Mouse (Mus musculus) c-Kit-positive CD71-positive TER-119-negative erythroid progenitor cells, embryonic 14.5 days (primary cell): ENCODE results near the gene Map2k5.

Experiments
- DNase-seq: peaks from one replicate; pipeline ENCODE4 v3.0.0-alpha.2; 2013; ENCODE audit warnings: low read depth

Gene Map2k5

GRCm38 (mm10) chr9:63145249-63146125 lies 232.2 kb downstream of the Map2k5 start:
- no peak for DNase-seq

GRCm38 (mm10) chr9:63144502-63145248 lies 233.0 kb downstream of the Map2k5 start:
- no peak for DNase-seq

- DNase-seq = no peak
Measured at GRCm38 (mm10) chr9:63143641-63144501, 233.8 kb downstream of the Map2k5 start.

- DNase-seq = no peak
Measured at GRCm38 (mm10) chr9:63143227-63143626, 234.5 kb downstream of the Map2k5 start.

GRCm38 (mm10) chr9:63142335-63143036 lies 235.2 kb downstream of the Map2k5 start:
- DNase-seq = no peak

GRCm38 (mm10) chr9:63141641-63142334 lies 235.9 kb downstream of the Map2k5 start:
- DNase-seq = no peak

- DNase-seq = no peak
Measured at GRCm38 (mm10) chr9:63140211-63140610, 237.5 kb downstream of the Map2k5 start.

- DNase-seq = no peak
Measured at GRCm38 (mm10) chr9:63139661-63140060, 238.0 kb downstream of the Map2k5 start.

GRCm38 (mm10) chr9:63138481-63138967 lies 239.2 kb downstream of the Map2k5 start:
- DNase-seq = no peak

- no peak for DNase-seq
Measured at GRCm38 (mm10) chr9:63137615-63137915, 240.1 kb downstream of the Map2k5 start.

GRCm38 (mm10) chr9:63136756-63137614 lies 240.7 kb downstream of the Map2k5 start:
- no peak for DNase-seq

- DNase-seq = no peak
Measured at GRCm38 (mm10) chr9:63136241-63136640, 241.5 kb downstream of the Map2k5 start.

- no peak for DNase-seq
Measured at GRCm38 (mm10) chr9:63135801-63136200, 241.9 kb downstream of the Map2k5 start.

GRCm38 (mm10) chr9:63135356-63135755 lies 242.3 kb downstream of the Map2k5 start:
- DNase-seq = no peak

GRCm38 (mm10) chr9:63133659-63134058 lies 244.0 kb downstream of the Map2k5 start:
- no peak for DNase-seq

- DNase-seq = peak; percentile 78
Measured at GRCm38 (mm10) chr9:63132673-63133601, 244.8 kb downstream of the Map2k5 start.

- no peak for DNase-seq
Measured at GRCm38 (mm10) chr9:63131957-63132602, 245.6 kb downstream of the Map2k5 start.

GRCm38 (mm10) chr9:63129641-63130041 lies 248.1 kb downstream of the Map2k5 start:
- DNase-seq = no peak
